10 mouse cellular contexts compared by ENCODE assay signal in genomic region chr19:8772996-8773395, GRCm38 (mm10). TPM values are rescaled to one million over a fixed set of nuclear protein-coding genes. Genes with fewer than 3 reads are reported as not detected.
DNase-seq lines count a peak whose midpoint lies in the region; ATAC-seq and TF ChIP-seq lines count a peak whose summit lies in the region.
"Had no signal": no experiment of that assay in that cellular context is flagged by ENCODE, and none has a peak within 500 bp of the region (broad histone marks: within the 10 kb centered on the region; RNA-seq: fewer than 3 reads in every experiment).

No protein-coding gene starts in this region.

- no peak for TF ChIP-seq EP300 in heart, postnatal 0 days (IDR thresholded peaks at IDR 0.05; ENCODE audit: low read depth)

- H3K36me3 ChIP-seq in heart, postnatal 0 days (replicated peaks; ENCODE audit: control insufficient read depth, insufficient read depth, low read length): peaks cover 29% of the 10 kb centered on the region
- H3K36me3 ChIP-seq in hindbrain, embryonic 16.5 days (ENCODE audit: control insufficient read depth, insufficient read depth, low read length): peaks cover 24% of the 10 kb centered on the region
- peaks cover 41% of the 10 kb centered on the region for H3K36me3 ChIP-seq in midbrain, embryonic 12.5 days

- no peak for DNase-seq in heart, postnatal 0 days (ENCODE audit: low spot score)
- no peak for DNase-seq in heart, postnatal 4 days
- DNase-seq in natural killer cell, adult 2 months (ENCODE audit: low spot score in 2 of 2): no peak
- DNase-seq in adrenal gland, adult 8-10 months: no peak
- no peak for DNase-seq in adipocyte (ENCODE audit: low spot score)
- DNase-seq: spleen, adult 18-20 months had no signal

- no peak overlapping the region for H3K9ac ChIP-seq in heart, postnatal 0 days (replicated peaks; ENCODE audit: low read depth, low read length)
- peak overlapping the region; percentile 93; the same call in 1 of the 2 replicates for H3K9ac ChIP-seq in hindbrain, embryonic 16.5 days (ENCODE audit: low read depth, low read length)
- H3K9ac ChIP-seq in midbrain, embryonic 12.5 days (replicated peaks): peak overlapping the region; percentile 94; the same call in 1 of the 2 replicates

- H3K27me3 ChIP-seq in heart, postnatal 0 days (ENCODE audit: control insufficient read depth, insufficient read depth, low read length): no peaks in the 10 kb centered on the region
- no peaks in the 10 kb centered on the region for H3K27me3 ChIP-seq in hindbrain, embryonic 16.5 days (replicated peaks; ENCODE audit: control insufficient read depth, insufficient read depth, low read length)
- H3K27me3 ChIP-seq in midbrain, embryonic 12.5 days: no peaks in the 10 kb centered on the region
- H3K27me3 ChIP-seq: Patski had no signal

- TF ChIP-seq CTCF in heart, postnatal 0 days (IDR thresholded peaks at IDR 0.05; ENCODE audit: low read depth): no peak
- no peak for TF ChIP-seq CTCF in bone marrow macrophage, adult 2 months (IDR thresholded peaks at IDR 0.05; ENCODE audit: low read depth, low read length)

- WGBS in heart, postnatal 0 days: 56% methylated on average over 5 of the region's 5 CpGs
- 85% methylated on average over 5 of the region's 5 CpGs for WGBS in hindbrain, embryonic 16.5 days
- WGBS in midbrain, embryonic 12.5 days: 86% methylated on average over 5 of the region's 5 CpGs

- peaks cover 20% of the 10 kb centered on the region for H3K4me1 ChIP-seq in heart, postnatal 0 days (ENCODE audit: control insufficient read depth, insufficient read depth)
- peaks cover 21% of the 10 kb centered on the region for H3K4me1 ChIP-seq in bone marrow macrophage, adult 2 months (ENCODE audit: control insufficient read depth, insufficient read depth, low read length)
- peaks cover 30% of the 10 kb centered on the region for H3K4me1 ChIP-seq in hindbrain, embryonic 16.5 days (ENCODE audit: control insufficient read depth, insufficient read depth, low read depth, low read length)
- H3K4me1 ChIP-seq in midbrain, embryonic 12.5 days: peaks cover 33% of the 10 kb centered on the region

- no peak for ATAC-seq in heart, postnatal 0 days (ENCODE audit: insufficient read depth, low read depth)
- ATAC-seq in hindbrain, embryonic 16.5 days: no peak
- ATAC-seq in midbrain, embryonic 12.5 days (ENCODE audit: low FRiP score, low read depth): no peak
- ATAC-seq: Patski had no signal

- H3K4me2 ChIP-seq in heart, postnatal 0 days (ENCODE audit: low read depth, low read length): peak overlapping the region; percentile 99; the same call in 1 of the 2 replicates
- H3K4me2 ChIP-seq in hindbrain, embryonic 16.5 days (ENCODE audit: low read length): peak overlapping the region; percentile 99; the same call in 1 of the 2 replicates
- peak overlapping the region; percentile 99 for H3K4me2 ChIP-seq in midbrain, embryonic 12.5 days (replicated peaks)

- H3K27ac ChIP-seq in heart, postnatal 0 days (ENCODE audit: low read depth): peak overlapping the region; percentile 98; the same call in 1 of the 2 replicates
- no peak overlapping the region for H3K27ac ChIP-seq in bone marrow macrophage, adult 2 months (ENCODE audit: insufficient read depth, low read depth, low read length)
- H3K27ac ChIP-seq in hindbrain, embryonic 16.5 days (ENCODE audit: low read depth, low read length): no peak overlapping the region
- peak overlapping the region; percentile 98; the same call in 1 of the 2 replicates for H3K27ac ChIP-seq in midbrain, embryonic 12.5 days (replicated peaks)

- H3K9me3 ChIP-seq in heart, postnatal 0 days (replicated peaks; ENCODE audit: control insufficient read depth, low read length): no peaks in the 10 kb centered on the region
- no peaks in the 10 kb centered on the region for H3K9me3 ChIP-seq in hindbrain, embryonic 16.5 days (ENCODE audit: control insufficient read depth, low read length)
- H3K9me3 ChIP-seq in midbrain, embryonic 12.5 days: no peaks in the 10 kb centered on the region

- 0 out of 2 replicates have a peak overlapping the region, but pooled peaks have one; percentile 75 for H3K4me3 ChIP-seq in heart, postnatal 0 days (ENCODE audit: low read depth, low read length)
- H3K4me3 ChIP-seq in bone marrow macrophage, adult 2 months (ENCODE audit: insufficient read depth, low read length): peak overlapping the region; percentile 86
- H3K4me3 ChIP-seq in hindbrain, embryonic 16.5 days (ENCODE audit: low read length): no peak overlapping the region
- H3K4me3 ChIP-seq in midbrain, embryonic 12.5 days: peak overlapping the region; percentile 79; the same call in 1 of the 2 replicates

- TF ChIP-seq POLR2A in bone marrow macrophage, adult 2 months (IDR thresholded peaks at IDR 0.05; ENCODE audit: borderline replicate concordance, low read depth, low read length): no peak

RNA-seq across cellular contexts. Expression of gene Tmem179b, which starts 1.3 kb away (rescaled TPM):
- total RNA-seq in heart, postnatal 0 days (2014; rRNA removed; ENCODE audit: low replicate concordance): 38.6 and 83.7 TPM in 2 replicates
- polyA plus RNA-seq in heart, postnatal 0 days (2015; fragmentation: Nextera tagmentation; extraction: Ambion mirVana): 46.7 and 49.1 TPM in 2 replicates
- total RNA-seq in heart, postnatal 4 days (2021): 10 to 100 TPM; 16.6 to 17.1 TPM
- 147 and 148 TPM in 2 replicates for polyA plus RNA-seq in bone marrow macrophage, adult 2 months (2012; ENCODE audit: insufficient read depth, insufficient read length, missing spikeins)
- polyA plus RNA-seq in hindbrain, embryonic 16.5 days (2015; fragmentation: Nextera tagmentation; extraction: Ambion mirVana): 30.4 and 32.1 TPM in 2 replicates
- 40.4 TPM in 2 replicates for polyA plus RNA-seq in midbrain, embryonic 12.5 days (2016; fragmentation: Nextera tagmentation; extraction: Ambion mirVana)
- total RNA-seq in adrenal gland, adult 8-10 months (2022): 10 to 100 TPM; 54.8 to 73.9 (median 63.9) TPM

RNA-seq across cellular contexts. Expression of gene Tmem223, which starts 2.2 kb away (rescaled TPM):
- 283 and 306 TPM in 2 replicates for total RNA-seq in heart, postnatal 0 days (2014; rRNA removed; ENCODE audit: low replicate concordance)
- polyA plus RNA-seq in heart, postnatal 0 days (2015; fragmentation: Nextera tagmentation; extraction: Ambion mirVana): 214 and 228 TPM in 2 replicates
- 100 to 1,000 TPM; 121 to 133 TPM for total RNA-seq in heart, postnatal 4 days (2021)
- polyA plus RNA-seq in bone marrow macrophage, adult 2 months (2012; ENCODE audit: insufficient read depth, insufficient read length, missing spikeins): 28.3 and 34.4 TPM in 2 replicates
- polyA plus RNA-seq in hindbrain, embryonic 16.5 days (2015; fragmentation: Nextera tagmentation; extraction: Ambion mirVana): 200 and 220 TPM in 2 replicates
- polyA plus RNA-seq in midbrain, embryonic 12.5 days (2016; fragmentation: Nextera tagmentation; extraction: Ambion mirVana): 211 and 214 TPM in 2 replicates
- 100 to 1,000 TPM; 111 to 137 (median 123) TPM for total RNA-seq in adrenal gland, adult 8-10 months (2022)

RNA-seq across cellular contexts. Expression of gene Taf6l, which starts 13.2 kb away (rescaled TPM):
- 11.7 and 14.9 TPM in 2 replicates for total RNA-seq in heart, postnatal 0 days (2014; rRNA removed; ENCODE audit: low replicate concordance)
- 12.8 and 14.5 TPM in 2 replicates for polyA plus RNA-seq in heart, postnatal 0 days (2015; fragmentation: Nextera tagmentation; extraction: Ambion mirVana)
- 10 to 100 TPM; 12.1 to 12.5 TPM for total RNA-seq in heart, postnatal 4 days (2021)
- polyA plus RNA-seq in bone marrow macrophage, adult 2 months (2012; ENCODE audit: insufficient read depth, insufficient read length, missing spikeins): 14.8 and 18.1 TPM in 2 replicates
- polyA plus RNA-seq in hindbrain, embryonic 16.5 days (2015; fragmentation: Nextera tagmentation; extraction: Ambion mirVana): 31.7 and 33.1 TPM in 2 replicates
- 34.5 and 35.5 TPM in 2 replicates for polyA plus RNA-seq in midbrain, embryonic 12.5 days (2016; fragmentation: Nextera tagmentation; extraction: Ambion mirVana)
- 10 to 100 TPM; 16.6 to 26.8 (median 21.0) TPM for total RNA-seq in adrenal gland, adult 8-10 months (2022)

RNA-seq across cellular contexts. Expression of gene Nxf1, which starts 16.1 kb away (rescaled TPM):
- 42.3 and 46.8 TPM in 2 replicates for total RNA-seq in heart, postnatal 0 days (2014; rRNA removed; ENCODE audit: low replicate concordance)
- 54.8 and 59.2 TPM in 2 replicates for polyA plus RNA-seq in heart, postnatal 0 days (2015; fragmentation: Nextera tagmentation; extraction: Ambion mirVana)
- total RNA-seq in heart, postnatal 4 days (2021): 10 to 100 TPM; 82.1 to 86.1 TPM
- polyA plus RNA-seq in bone marrow macrophage, adult 2 months (2012; ENCODE audit: insufficient read depth, insufficient read length, missing spikeins): 142 and 162 TPM in 2 replicates
- polyA plus RNA-seq in hindbrain, embryonic 16.5 days (2015; fragmentation: Nextera tagmentation; extraction: Ambion mirVana): 120 and 140 TPM in 2 replicates
- polyA plus RNA-seq in midbrain, embryonic 12.5 days (2016; fragmentation: Nextera tagmentation; extraction: Ambion mirVana): 210 and 224 TPM in 2 replicates
- total RNA-seq in adrenal gland, adult 8-10 months (2022): 100 to 1,000 TPM; 102 to 164 (median 148) TPM

RNA-seq across cellular contexts. Expression of gene Polr2g, which starts 25.4 kb away (rescaled TPM):
- total RNA-seq in heart, postnatal 0 days (2014; rRNA removed; ENCODE audit: low replicate concordance): 47.7 and 59.8 TPM in 2 replicates
- polyA plus RNA-seq in heart, postnatal 0 days (2015; fragmentation: Nextera tagmentation; extraction: Ambion mirVana): 143 and 144 TPM in 2 replicates
- total RNA-seq in heart, postnatal 4 days (2021): 10 to 100 TPM; 71.2 to 80.6 TPM
- polyA plus RNA-seq in bone marrow macrophage, adult 2 months (2012; ENCODE audit: insufficient read depth, insufficient read length, missing spikeins): 62.4 and 62.5 TPM in 2 replicates
- 136 and 147 TPM in 2 replicates for polyA plus RNA-seq in hindbrain, embryonic 16.5 days (2015; fragmentation: Nextera tagmentation; extraction: Ambion mirVana)
- polyA plus RNA-seq in midbrain, embryonic 12.5 days (2016; fragmentation: Nextera tagmentation; extraction: Ambion mirVana): 154 and 160 TPM in 2 replicates
- total RNA-seq in adrenal gland, adult 8-10 months (2022): 100 to 1,000 TPM in 2 of 4 experiments, 10 to 100 TPM in 2; 86.0 to 106 (median 102) TPM

Comparison
In these comparisons a context has a peak if more than half of its experiments do, and no peak if none do; other contexts are left out.
1. H3K27ac ChIP-seq: peak in heart, postnatal 0 days (single experiment) and midbrain, embryonic 12.5 days (single experiment); none in bone marrow macrophage, adult 2 months (single experiment) and hindbrain, embryonic 16.5 days (single experiment).
2. Peak in every context shown above with its lines, with median percentiles within 50 percentile points of each other: H3K4me2 ChIP-seq.